Mouse (Mus musculus) yolk sac, embryonic 10.5 days (tissue): ENCODE measurements around the gene Cd79a.

Source experiments
- DNase-seq: peaks from one replicate; pipeline ENCODE4 v3.0.0-alpha.2; 2017; ENCODE audit warnings: low spot score

The Cd79a gene

DNA sequence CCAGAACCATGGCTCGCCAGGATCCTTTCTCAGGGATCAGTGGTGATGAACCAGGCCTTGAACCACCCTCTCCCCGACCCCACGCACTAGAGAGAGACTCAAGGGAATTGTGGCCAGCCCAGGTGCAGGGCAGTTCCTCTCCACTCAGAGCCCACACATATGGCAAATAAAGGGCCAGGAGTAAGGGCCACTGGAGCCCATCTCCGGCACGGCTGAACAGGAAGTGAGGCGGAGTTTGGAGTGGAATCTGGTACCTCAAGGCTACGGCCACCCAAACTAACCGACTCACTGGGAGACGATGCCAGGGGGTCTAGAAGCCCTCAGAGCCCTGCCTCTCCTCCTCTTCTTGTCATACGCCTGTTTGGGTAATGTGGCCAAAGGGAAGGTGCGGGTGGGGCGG is at the start of gene Cd79a:
TSS of gene Cd79a (plus strand) at position 158 of the 400 bp plus-strand sequence.
- DNase-seq = no peak

DNA sequence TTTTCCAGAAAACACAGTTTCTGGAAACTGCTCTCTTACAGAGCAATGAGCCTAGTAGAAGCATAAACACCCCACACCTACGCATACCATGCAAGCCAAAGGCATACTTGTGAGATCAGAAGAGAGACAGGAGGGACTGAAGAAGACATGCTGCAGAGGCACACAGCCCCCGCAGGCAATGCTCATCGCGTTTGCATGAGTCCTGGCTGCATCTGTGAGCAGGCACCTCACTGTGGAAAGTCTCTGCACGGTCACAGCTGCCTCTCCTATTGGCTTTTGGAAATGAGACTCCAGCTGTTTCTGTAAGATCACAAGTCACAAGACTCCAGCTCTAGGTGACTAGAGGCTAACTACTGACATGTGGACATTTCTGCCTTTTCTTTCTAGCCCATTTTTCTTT is 47.0 kb upstream of the Cd79a start:
- DNase-seq = peak; percentile 57

DNA sequence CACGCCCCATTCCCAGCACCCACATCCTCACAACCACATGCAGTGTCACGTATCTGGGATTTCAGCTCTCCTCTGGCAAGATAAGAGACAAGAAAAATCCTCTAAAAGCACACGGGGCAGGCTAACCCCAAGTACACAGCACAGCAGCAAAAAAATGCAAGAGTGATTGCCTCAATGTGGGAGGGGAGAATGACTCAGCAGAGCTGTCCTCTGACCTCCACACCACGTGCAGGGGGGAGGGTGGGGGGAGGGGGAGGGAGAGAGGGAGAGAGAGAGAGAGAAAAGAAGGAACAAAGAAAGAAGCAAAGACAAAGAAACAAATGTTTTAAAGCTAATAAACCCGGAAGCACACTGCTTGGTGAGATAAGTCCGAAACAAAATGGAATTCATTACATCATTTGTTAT is 46.3 kb upstream of the Cd79a start:
- DNase-seq = peak; percentile 87

DNA sequence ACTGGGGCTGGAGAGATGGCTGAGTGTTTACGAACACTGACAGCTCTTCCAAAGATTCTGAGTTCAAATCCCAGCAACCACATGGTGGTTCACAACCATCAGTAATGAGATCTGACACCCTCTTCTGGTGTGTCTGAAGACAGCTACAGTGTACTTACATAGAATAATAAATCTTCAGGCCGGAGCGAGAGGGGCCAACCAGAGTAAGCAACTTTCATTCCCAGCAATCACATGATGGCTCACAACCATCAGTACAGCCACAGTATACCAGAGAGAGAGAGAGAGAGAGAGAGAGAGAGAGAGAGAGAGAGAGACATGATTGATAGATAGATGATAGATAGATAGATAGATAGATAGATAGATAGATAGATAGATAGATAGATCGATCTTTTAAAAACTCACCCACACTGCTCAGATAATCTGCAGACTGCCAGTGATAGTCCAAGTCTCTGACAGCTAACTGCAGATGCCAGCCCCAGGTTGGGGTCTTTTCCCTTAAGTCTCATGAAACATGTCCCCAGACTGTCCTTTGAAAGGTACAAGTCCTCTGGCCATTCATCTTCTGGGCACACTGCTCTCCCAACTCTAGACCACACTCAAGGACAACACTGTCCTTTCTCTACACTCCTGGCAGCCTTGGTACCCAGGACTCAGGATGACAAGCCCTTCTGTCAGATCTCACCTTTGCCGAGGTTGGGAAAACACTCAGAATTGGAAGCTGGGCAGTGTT is 45.4 kb upstream of the Cd79a start:
- DNase-seq = no peak

DNA sequence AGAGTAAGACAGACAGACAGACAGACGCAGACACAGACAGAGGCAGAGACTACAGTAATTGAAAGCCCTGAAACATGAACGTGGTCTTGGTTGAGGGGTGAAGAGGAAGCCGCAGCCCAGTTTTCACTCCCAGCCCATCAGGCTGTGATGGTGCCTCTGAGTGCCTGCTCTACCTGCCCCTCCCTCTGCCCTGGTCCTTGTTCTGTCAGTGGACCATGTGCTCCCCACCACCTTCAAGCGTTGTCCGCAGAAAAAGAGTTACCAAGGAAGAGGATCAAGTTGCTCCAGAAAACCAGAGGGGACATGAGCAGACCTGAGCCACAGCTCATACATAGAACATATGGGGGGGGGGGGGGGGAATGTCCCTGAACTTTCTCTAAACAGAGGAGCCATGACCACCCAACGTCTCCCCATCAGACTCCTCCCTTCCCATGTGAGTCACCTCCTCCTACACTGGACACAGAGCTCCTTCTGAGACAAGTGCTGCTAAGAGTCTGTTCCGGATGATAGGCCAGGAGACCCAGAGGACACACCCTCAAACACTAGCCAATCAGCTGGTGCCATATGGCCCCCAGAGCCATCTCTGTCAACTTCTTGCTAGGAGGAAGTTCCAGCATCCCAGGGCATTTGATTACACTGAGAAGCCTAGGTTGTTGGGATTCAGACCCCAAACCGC is 44.5 kb upstream of the Cd79a start:
- peak; percentile 27 for DNase-seq

DNA sequence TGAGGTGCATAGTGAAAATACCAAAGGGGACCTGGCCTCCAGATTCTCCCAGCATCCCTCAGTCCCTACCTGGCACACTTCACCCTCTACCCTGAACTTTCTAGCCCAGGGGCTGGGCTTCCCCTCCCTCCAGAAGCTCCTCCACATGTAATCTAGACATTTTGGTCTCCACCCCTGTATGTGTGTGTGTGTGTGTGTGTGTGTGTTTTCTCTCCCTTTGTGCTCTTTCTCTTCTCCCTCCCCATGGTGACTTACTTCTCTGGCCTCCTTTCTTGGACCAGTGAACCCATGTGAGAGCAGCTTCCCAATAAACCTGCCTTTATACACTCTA is 44.0 kb upstream of the Cd79a start:
- DNase-seq = no peak

DNA sequence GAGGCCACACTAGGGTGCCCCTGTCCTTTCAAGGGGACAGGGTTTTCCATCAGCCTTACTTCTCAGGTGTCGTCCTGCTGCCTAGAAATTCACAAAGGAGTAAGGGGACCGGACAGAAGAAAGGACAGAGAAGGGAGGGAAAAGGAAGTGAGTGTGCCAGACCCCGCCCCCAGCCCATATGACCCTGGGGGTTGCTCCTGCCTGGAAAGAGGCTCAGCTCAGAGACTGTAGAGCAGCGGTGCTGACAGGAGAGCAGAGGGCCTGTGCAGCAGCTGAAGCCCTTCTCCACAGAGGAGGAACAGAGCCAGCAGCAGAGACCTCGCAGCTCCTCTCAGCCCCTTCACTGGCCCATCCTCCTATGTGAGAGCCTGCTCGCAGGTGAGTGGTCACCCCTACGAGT is 43.5 kb upstream of the Cd79a start:
- no peak for DNase-seq

DNA sequence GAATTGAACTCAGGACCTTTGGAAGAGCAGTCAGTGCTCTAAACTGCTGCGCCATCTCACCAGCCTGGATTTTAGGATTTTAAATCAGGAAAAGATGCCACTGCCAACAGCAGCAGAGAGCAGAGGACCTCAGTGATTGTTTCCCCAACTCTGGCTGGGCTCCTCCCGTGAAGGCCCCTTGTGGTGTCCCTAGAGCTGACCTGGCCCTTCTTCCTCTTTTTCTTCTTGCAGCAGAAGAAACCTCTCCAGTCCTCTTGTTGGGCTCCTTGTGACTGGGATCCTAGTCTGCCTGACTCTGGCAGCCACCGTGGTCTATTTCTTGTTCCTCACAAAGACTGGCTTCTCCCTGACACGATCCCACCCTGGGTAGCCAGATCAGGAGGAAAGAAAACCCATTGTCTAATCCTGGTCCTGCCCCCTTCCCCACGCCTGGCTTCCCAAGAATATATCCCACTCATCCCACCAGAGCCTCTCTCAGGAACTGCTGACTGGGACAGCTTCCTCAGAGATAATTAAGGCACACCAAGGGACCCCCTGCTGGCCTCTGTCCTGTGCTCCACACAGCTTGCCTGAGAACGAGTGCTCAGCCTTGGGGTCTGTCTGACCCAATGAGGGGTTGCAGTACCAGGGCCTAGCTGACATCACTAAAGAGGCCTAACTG is 40.6 kb upstream of the Cd79a start:
- no peak for DNase-seq

DNA sequence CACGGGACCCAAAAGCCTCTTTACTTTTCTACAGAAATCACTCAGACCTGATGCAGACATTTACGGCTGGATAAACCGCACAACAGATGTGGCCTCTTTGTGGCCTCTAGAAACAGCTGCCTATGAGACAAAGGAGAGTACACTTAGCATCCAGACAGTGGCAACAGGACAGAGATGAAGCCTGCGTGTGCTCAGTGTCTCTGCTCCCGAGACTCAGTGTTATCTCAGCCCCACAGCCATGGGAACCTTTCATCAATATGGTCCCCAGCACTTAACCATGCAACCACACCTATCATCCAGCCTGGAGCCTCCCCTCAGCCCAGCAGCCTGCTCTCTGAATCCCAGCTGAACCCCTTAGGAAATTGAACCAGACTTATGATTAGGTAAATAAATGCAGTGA is 37.9 kb upstream of the Cd79a start:
- no peak for DNase-seq

DNA sequence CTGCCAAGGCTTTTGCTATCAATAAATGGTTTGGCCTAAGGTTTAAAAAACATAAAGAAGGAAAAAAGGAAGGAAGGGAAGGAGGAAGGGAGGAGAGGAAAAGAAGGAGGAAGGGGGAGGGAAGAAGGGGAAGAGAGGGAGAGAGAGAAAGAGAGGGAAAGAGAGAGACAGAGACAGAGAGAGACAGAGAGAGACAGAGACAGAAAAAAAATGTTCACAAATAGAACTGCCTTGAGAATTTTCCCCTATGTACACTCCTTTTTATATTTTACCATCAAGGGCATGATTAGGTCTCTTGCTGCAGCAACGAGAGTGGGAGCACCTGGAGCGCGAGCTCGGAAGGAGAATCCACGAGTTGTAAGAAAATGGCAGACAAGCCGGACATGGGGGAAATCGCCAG is 35.3 kb upstream of the Cd79a start, which contains the start of gene Gm9844:
TSS of gene Gm9844 (plus strand) at position 301 of the 400 bp plus-strand sequence.
- no peak for DNase-seq

DNA sequence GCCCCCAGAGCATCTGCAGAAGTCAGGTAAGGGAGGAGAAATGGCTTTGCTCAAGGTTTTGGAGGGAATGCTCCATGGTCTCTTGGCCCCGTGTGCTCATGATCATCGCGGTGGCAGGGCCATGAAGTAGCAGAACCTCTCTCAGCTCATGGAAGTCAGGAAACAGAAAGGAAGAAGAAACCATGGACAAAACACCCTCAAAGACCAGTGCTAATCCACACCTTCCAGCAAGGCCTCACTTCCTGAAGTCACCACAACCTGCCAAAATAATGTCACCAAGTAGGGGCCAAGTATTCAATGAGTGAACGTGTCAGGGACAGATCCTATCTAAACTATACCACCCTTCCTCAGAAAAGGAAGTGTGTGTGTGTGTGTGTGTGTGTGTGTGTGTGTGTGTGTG is 34.3 kb upstream of the Cd79a start:
- DNase-seq = no peak

DNA sequence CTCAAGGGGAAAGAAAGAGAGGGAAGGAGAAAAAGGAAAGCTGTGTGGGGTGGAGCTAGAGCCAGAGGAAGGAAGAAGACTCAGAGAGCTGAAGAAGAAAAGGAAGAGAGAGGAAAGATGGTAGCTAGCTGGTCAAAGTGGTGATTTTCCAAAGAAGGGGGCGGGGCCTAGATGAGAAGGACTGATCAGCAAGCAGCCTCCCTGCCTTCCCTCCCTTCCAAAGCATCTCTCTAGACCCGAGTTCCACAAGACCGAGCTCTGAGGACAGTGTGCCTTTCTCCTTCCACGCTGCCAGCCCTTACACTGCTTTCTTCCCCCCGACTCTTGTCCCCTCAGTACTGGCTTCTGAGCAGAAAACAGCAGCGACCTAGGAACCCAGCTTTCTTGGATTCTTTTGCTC is 33.0 kb upstream of the Cd79a start:
- DNase-seq = no peak

DNA sequence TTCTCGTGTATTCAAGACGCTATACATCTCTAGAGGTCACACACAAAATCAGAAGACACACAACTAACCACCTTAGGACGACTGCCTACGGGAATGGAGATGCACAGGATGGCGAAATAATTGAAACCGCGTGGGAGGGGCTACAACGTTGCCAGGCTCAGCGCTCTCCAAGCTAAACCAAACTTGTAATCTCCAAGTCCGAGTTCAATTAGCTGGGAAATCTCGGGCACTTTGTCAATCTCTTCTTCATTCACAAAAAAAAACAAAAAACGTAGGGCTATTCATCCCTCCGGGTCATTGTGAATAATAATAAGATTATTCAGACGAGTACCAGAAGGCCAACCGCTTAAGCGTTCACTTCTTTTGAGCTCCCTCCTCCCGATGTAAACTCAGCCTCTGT is 28.1 kb upstream of the Cd79a start:
- no peak for DNase-seq

DNA sequence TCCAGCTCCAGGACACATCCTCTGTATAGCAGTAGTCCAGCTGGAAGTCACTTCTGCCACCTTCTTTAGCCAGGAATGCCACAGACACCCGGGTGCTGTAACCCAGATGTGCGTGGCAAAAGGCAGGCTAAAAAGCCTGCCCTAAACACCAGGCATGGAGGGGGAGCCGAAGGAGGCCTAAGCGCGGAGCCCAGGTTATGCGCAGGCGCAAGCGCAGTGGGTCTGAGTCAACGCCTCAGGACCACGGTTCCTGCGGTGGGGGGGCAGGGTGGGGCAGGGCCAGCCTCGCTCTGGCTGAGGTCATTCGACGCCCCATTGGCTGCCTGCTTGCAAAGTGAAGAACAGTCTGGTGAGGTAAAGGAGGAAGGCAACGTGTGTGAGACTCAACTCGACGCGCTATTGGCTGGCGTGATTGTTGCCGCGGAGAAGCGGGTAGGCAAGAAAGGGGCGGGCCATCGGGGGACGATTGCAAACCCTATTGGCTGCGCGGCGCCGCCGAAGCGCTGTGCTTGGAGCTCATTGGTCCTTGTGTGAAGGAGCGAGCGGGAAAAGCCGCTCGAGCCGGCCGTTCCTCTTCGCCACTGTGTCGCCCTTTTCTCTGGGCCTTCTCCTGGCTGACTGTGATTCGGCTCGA is 27.5 kb upstream of the Cd79a start, which contains the start of the genes Lypd4 and Dmrtc2:
TSS of gene Lypd4 (minus strand) at position 410 of the 634 bp plus-strand sequence.
TSS of gene Dmrtc2 (plus strand) at position 526 of the 634 bp plus-strand sequence.
- no peak for DNase-seq

DNA sequence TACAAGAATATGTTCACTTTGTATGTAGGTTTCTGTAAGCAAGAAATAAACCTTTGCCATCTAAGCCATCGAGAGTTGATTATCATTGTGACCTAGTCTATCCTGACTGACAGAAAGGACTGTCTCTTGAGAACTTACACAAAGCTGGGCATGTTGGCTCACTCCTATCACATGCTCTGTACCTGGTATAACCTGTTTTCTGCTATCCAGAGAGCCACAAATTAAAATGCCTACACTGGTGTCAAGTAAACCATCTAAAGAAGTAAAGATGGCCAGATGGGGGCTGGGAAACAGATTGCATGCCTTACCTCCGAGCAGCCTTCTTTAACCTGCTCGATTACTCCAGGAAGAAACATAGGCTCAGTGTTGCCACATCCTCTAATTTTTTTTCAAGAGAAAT is 19.6 kb upstream of the Cd79a start:
- no peak for DNase-seq

DNA sequence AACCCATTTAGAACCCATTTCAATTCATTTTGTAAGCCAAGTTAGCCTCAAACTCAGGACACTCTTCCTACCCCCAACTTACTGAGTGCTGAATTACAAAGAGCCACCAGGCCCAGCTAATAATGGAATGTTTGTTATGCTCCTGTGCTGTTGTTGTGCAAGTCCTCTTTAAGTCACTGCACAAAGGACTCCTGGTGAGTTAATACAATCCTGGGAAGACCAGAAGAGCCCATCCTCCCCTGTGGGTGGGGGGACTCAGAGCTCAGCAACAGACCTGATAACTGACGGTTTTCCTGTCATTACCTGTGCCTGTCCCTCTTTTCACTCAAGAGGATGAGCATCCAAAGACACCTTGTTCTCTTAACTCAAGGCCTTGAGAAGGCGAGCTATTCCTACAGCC is 17.6 kb upstream of the Cd79a start:
- no peak for DNase-seq

DNA sequence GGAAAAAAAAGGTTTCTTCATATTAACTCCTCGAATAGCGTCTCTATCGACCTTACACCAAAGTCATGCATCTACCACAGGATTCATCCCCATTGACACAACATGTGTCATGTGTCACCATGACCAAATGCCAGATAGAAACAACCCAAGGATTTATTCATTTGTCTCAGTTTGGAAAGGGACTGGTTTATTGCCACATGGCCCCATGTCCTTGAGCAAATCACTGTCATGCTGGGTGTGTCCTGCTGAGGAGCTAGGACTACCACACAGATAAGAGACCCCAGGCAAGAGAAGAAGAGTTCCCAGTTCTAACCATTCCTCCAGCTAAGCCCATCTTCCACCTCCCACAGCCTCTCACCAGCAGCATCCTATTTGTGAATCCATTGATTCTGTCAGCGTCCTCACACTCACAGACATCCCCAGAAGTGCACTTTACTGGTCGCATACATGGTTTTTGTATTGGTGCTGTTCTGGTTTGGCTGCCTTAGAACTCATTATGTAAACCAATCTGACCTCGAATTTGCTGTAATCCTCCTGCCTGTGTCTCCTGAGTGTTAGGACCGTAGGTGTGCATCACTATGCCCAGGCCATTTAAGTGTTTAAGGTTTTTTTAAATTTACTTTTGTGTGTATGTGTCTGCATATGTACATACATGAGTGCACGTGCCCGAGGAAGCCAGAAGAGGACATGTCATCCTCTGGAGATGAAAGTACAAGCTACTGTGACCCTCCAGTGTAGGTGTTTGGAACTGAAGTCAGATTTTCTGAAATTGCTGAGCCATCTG is 14.6 kb upstream of the Cd79a start:
- DNase-seq = no peak

DNA sequence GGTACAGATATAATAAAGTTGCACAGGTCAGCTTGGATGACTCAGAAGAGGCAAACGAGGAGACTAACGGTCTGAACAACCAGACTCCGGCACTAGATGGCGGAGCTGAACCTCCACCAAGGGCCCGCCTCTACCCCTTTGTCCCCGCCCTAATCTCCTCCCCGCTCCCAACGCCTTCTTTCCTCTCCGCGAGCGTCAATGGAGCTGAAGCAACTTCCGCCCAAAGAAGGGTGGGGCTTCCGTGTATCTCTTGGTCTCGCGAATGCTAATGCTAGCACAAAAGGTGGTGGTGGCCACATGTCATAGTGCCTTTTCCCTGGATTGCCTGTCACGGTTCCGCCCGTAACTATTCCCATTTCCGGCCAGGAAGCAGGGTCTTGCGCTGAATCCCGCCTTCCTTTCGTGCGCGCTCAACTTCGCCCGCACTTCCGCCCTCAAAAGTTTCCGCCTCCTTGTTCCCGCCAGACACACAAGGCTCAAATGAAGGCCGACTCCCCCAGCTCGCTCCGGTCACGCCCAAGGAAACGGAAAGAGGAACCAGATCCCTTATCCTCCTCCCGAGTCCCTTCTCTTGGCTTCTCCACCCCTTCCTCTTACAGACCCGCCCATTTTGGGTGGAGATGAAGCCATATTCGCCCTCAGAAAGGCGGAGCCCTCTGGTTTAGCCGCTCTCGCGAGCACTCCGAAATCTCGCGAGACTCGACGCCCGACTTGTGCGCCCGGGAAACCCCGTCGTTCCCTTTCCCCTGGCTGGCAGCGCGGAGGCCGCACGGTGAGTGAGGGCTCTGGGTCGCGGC is 13.1 kb upstream of the Cd79a start, which contains the start of gene Rps19:
TSS of gene Rps19 (plus strand) at position 476 of the 797 bp plus-strand sequence.
- peak; percentile 99 for DNase-seq

DNA sequence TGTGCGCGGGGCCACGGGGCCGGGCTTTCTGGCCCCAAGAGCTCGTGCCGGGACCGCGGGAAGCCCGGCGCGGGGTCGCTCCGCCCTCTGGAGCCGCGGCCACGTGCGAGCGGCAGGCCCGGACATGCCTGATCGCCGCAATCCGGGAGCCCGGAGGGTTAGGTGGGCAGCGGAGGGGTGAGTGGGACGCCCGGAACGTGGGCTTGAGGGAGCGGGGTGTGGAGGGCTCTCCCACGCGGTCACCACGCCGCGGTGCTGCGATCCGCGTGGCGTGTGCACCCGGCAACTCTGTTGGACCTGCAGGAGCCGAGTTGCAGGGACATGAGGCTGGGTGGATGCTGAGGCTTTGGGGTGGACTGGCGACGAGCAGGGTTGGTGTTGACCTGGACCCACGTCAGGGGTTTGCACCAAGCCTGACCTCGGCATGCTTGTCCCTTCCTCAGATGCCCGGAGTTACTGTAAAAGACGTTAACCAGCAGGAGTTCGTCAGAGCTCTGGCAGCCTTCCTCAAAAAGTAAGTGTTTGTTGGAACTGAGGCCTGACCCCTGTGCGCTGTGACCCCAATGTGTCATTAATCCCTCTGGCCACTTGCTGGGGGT is 12.4 kb upstream of the Cd79a start:
- DNase-seq = no peak

DNA sequence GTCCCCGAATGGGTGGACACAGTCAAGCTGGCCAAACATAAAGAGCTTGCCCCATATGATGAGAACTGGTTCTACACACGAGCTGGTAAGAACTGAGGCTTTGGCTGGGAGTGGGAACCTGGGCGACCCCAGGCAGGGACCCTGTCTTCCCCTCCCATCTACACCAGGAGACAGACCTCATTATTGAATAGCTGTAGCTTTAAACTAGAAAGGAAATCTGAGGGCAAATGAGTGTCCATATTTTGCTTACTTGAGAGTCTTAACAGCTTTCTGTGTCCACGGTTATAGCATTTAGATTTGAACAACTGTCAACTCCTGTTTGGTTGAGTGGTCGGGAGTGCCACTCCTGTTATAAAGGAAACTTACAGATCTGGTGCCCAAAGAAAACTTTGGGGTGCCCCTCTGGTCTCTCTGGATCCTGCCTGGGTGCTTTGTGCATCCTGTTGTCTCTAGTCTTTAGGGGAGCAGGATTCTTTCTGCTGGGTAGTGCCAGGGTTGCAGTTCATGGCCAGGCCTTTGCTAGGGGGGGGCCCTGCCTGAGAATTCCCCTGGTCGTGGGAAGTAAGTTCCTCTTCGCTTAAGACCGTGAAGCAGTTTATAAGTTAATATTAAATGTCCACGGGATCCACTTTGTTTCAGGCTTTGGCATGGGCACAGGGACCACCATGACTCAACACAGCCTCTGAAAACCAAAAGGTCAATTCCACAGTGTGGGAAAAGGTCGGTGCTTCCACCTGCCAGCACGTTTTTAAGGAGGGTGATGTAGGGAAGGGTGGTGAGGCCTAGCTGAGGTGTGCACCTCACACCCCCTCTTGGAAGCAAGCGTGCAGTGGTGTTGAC is 11.5 kb upstream of the Cd79a start:
- DNase-seq = no peak
